Mouse (Mus musculus): ENCODE measurements around the gene Pik3c2b. TPM values are rescaled to one million over a fixed set of nuclear protein-coding genes. Genes with fewer than 3 reads are reported as not detected.
A peak's percentile ranks its signal among the peaks of the same experiment; 100 is the strongest.

Pik3c2b gene
- polyA plus RNA-seq, 2 experiments, result 0.48 to 0.76 TPM

DNA sequence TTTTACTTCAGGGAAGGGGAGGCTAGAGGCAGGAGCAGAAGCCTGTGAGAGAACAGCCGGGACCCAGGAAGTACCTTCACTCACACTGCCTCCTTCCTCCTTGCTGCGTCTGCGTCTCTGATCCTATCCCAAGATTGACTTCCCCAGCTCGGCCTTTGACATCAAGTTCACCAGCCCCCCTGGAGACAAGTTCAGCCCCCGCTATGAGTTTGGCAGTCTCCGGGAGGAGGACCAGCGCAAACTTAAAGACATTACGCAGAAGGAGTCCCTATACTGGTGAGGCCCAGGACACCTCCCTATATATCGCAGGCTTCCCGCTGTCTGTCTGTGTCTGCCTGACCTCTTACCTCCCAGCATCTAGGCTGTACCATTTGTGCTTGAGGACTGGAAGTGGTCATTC, 41.3 kb downstream of the Pik3c2b start:
- Histone ChIP-seq H3K4me1 (replicated peaks; ENCODE audit: control insufficient read depth in 2 of 2, insufficient read depth in 2 of 2, low read length in 1 of 2) (peaks cover 17 to 21% of the 10 kb centered on the region in 2 experiments), H3K27me3 (ENCODE audit: control insufficient read depth, insufficient read depth, low read length) (no peaks in the 10 kb centered on the region), H3K36me3 (replicated peaks; ENCODE audit: control insufficient read depth, insufficient read depth, low read depth) (no peaks in the 10 kb centered on the region), H3K4me3 (ENCODE audit: insufficient read depth in 1 of 2, low read depth in 2 of 2, low read length in 2 of 2) (no peak overlapping the region), H3K4me2 (ENCODE audit: low read depth) (no peak overlapping the region), H3K9me3 (ENCODE audit: control insufficient read depth, low read length) (no peaks in the 10 kb centered on the region), H3K27ac (no peak overlapping the region), H3K9ac (replicated peaks) (no peak overlapping the region)
- ATAC-seq (ENCODE audit: insufficient read depth) (no peak), DNase-seq (ENCODE audit: low read depth in 3 of 3, low spot score in 3 of 3) (no peak)
- TF ChIP-seq CTCF (IDR thresholded peaks at IDR 0.05; ENCODE audit: low read depth) (no peak), EP300 (IDR thresholded peaks at IDR 0.05; ENCODE audit: low read depth) (no peak)
- 83% methylated on average over 10 of the region's 10 CpGs for WGBS (ENCODE audit: insufficient replicate concordance)

DNA sequence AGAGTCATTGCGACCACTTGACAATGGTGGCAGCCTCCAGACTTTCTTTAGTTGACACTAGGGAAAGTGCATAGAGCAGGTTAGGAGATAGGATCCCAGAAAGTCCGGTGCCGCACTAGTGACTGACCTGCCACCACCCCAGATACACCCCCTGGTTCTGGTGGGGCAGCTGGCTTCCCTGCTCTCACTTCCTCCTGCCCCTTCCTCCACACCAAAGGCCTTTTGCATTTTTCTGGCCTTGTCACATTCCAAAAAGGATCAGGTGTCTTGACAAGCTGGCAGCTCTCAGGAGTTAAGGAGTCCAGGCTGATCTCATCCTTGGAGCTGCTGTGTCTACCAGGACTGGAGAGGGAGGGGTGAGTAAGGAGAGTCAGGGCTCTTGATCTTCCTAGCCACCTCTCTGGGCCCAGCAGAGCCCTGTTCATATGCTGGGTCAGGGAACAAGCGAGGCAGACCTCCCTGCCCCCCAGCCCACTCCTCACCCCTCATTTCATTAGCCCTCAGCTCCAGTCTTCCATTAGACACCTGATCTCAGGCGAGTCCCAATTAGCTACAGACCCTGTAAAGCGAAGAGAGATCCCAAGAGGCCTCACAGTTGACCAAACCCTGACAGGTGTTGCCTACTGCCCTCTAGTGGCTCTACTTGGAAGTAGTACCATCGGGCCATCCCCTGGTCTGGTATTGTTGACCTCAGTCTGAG, 41.9 kb downstream of the Pik3c2b start:
- H3K4me1 ChIP-seq (replicated peaks; ENCODE audit: control insufficient read depth in 2 of 2, insufficient read depth in 2 of 2, low read length in 1 of 2), result peaks cover 17 to 21% of the 10 kb centered on the region in 2 experiments
- H3K9ac ChIP-seq (replicated peaks), result no peak overlapping the region
- peak; percentile 88 for TF ChIP-seq CTCF (IDR thresholded peaks at IDR 0.05; ENCODE audit: low read depth)
- no peak for TF ChIP-seq EP300 (IDR thresholded peaks at IDR 0.05; ENCODE audit: low read depth)
- no peaks in the 10 kb centered on the region for H3K9me3 ChIP-seq (ENCODE audit: control insufficient read depth, low read length)
- WGBS (ENCODE audit: insufficient replicate concordance), result 39% methylated on average over 7 of the region's 7 CpGs
- DNase-seq (ENCODE audit: low read depth in 3 of 3, low spot score in 3 of 3) (peak; percentile 35 to 39 (median 38)), ATAC-seq (ENCODE audit: insufficient read depth) (peak; percentile 46; the same call in 1 of the 2 replicates)
- no peak overlapping the region for H3K4me3 ChIP-seq (ENCODE audit: insufficient read depth in 1 of 2, low read depth in 2 of 2, low read length in 2 of 2)
- no peak overlapping the region for H3K4me2 ChIP-seq (ENCODE audit: low read depth)
- no peaks in the 10 kb centered on the region for H3K36me3 ChIP-seq (replicated peaks; ENCODE audit: control insufficient read depth, insufficient read depth, low read depth)
- no peaks in the 10 kb centered on the region for H3K27me3 ChIP-seq (ENCODE audit: control insufficient read depth, insufficient read depth, low read length)
- no peak overlapping the region for H3K27ac ChIP-seq

DNA sequence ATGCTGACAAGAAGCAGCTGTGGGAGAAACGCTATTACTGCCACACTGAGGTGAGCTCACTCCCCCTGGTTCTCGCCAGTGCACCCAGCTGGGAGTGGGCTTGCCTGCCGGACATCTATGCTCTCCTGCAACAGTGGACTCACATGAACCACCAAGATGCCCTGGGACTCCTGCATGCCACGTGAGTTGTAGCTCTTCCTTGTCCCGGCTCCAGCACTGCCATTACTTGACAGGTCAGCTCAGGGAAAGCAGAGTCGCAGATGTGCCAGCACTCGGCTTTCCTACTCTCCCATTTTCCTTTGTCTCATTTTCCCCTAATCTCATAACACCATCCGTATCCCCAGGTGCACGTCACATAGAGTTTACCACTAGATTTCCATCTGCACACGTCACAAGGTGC, 42.7 kb downstream of the Pik3c2b start:
- Histone ChIP-seq H3K4me3 (ENCODE audit: insufficient read depth in 1 of 2, low read depth in 2 of 2, low read length in 2 of 2) (no peak overlapping the region), H3K36me3 (replicated peaks; ENCODE audit: control insufficient read depth, insufficient read depth, low read depth) (no peaks in the 10 kb centered on the region), H3K4me1 (replicated peaks; ENCODE audit: control insufficient read depth in 2 of 2, insufficient read depth in 2 of 2, low read length in 1 of 2) (peaks cover 16 to 18% of the 10 kb centered on the region in 2 experiments), H3K27me3 (ENCODE audit: control insufficient read depth, insufficient read depth, low read length) (no peaks in the 10 kb centered on the region), H3K9me3 (ENCODE audit: control insufficient read depth, low read length) (no peaks in the 10 kb centered on the region), H3K9ac (replicated peaks) (no peak overlapping the region), H3K4me2 (ENCODE audit: low read depth) (no peak overlapping the region), H3K27ac (no peak overlapping the region)
- TF ChIP-seq EP300 (IDR thresholded peaks at IDR 0.05; ENCODE audit: low read depth) (no peak), CTCF (IDR thresholded peaks at IDR 0.05; ENCODE audit: low read depth) (no peak)
- WGBS (ENCODE audit: insufficient replicate concordance), result 77% methylated on average over 10 of the region's 10 CpGs
- ATAC-seq (ENCODE audit: insufficient read depth), result no peak
- DNase-seq (ENCODE audit: low read depth in 3 of 3, low spot score in 3 of 3), result no peak

DNA sequence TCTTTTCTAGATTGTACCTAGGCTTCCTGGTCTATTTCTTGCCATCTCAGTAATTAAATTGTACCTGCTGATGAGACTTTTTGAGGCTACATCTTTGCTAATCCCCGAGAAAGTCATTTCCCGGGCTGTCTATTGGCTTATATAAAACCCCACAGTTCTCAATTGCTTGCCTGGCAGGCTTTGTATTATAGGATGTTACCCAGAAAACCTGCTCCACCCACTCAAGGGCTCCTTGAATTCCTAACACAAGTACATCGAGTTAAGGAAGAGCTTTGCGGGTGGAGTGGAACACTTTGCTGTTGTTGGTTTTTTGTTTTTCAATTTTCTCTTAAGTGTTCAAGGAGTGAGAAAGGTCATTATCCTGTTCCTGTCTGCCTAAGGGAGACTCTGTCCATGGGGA, 43.9 kb downstream of the Pik3c2b start:
- Histone ChIP-seq H3K9ac (replicated peaks) (no peak overlapping the region), H3K4me2 (ENCODE audit: low read depth) (no peak overlapping the region), H3K4me3 (ENCODE audit: insufficient read depth in 1 of 2, low read depth in 2 of 2, low read length in 2 of 2) (no peak overlapping the region), H3K27ac (no peak overlapping the region), H3K9me3 (ENCODE audit: control insufficient read depth, low read length) (no peaks in the 10 kb centered on the region), H3K27me3 (ENCODE audit: control insufficient read depth, insufficient read depth, low read length) (no peaks in the 10 kb centered on the region), H3K36me3 (replicated peaks; ENCODE audit: control insufficient read depth, insufficient read depth, low read depth) (no peaks in the 10 kb centered on the region), H3K4me1 (replicated peaks; ENCODE audit: control insufficient read depth in 2 of 2, insufficient read depth in 2 of 2, low read length in 1 of 2) (peaks cover 4 to 8% of the 10 kb centered on the region in 2 experiments)
- 75% methylated on average over 4 of the region's 4 CpGs for WGBS (ENCODE audit: insufficient replicate concordance)
- DNase-seq (ENCODE audit: low read depth in 3 of 3, low spot score in 3 of 3), result no peak
- no peak for ATAC-seq (ENCODE audit: insufficient read depth)
- TF ChIP-seq EP300 (IDR thresholded peaks at IDR 0.05; ENCODE audit: low read depth) (no peak), CTCF (IDR thresholded peaks at IDR 0.05; ENCODE audit: low read depth) (no peak)

DNA sequence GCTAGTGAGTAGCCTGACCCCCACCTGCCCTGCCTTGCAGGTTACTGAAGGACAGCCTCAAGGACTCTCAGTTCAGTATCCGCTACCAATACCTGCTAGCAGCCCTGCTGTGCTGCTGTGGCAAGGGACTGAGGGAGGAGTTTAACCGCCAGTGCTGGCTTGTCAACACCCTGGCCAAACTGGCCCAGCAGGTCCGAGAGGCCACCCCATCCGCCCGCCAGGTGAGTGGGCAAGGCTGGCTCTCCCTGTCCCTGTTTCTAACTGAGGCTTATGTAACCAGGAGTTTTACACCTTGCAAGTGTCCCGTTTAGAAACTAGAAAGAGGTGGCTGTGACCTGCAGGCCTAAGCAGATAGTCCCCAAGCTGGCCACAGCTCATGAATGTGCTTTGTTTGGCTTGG, 45.2 kb downstream of the Pik3c2b start:
- no peaks in the 10 kb centered on the region for H3K27me3 ChIP-seq (ENCODE audit: control insufficient read depth, insufficient read depth, low read length)
- H3K9ac ChIP-seq (replicated peaks), result no peak overlapping the region
- no peak for ATAC-seq (ENCODE audit: insufficient read depth)
- peaks cover 0 to 3% of the 10 kb centered on the region in 2 experiments; a peak in 1 of 4 replicates for H3K4me1 ChIP-seq (replicated peaks; ENCODE audit: control insufficient read depth in 2 of 2, insufficient read depth in 2 of 2, low read length in 1 of 2)
- TF ChIP-seq EP300 (IDR thresholded peaks at IDR 0.05; ENCODE audit: low read depth) (no peak), CTCF (IDR thresholded peaks at IDR 0.05; ENCODE audit: low read depth) (no peak)
- H3K27ac ChIP-seq, result no peak overlapping the region
- H3K4me2 ChIP-seq (ENCODE audit: low read depth), result no peak overlapping the region
- no peaks in the 10 kb centered on the region for H3K36me3 ChIP-seq (replicated peaks; ENCODE audit: control insufficient read depth, insufficient read depth, low read depth)
- 65% methylated on average over 6 of the region's 6 CpGs for WGBS (ENCODE audit: insufficient replicate concordance)
- no peak for DNase-seq (ENCODE audit: low read depth in 3 of 3, low spot score in 3 of 3)
- H3K4me3 ChIP-seq (ENCODE audit: insufficient read depth in 1 of 2, low read depth in 2 of 2, low read length in 2 of 2), result no peak overlapping the region
- no peaks in the 10 kb centered on the region for H3K9me3 ChIP-seq (ENCODE audit: control insufficient read depth, low read length)
